Mouse (Mus musculus) liver, postnatal 0 days (tissue): ENCODE measurements around the gene Plpp2. TPM values are rescaled to one million over a fixed set of nuclear protein-coding genes. Genes with fewer than 3 reads are reported as not detected.
A peak's percentile ranks its signal among the peaks of the same experiment; 100 is the strongest.

ENCODE experiments used
- ATAC-seq: fragments of 200-750 bp; cut with Nextera tagmentation; 2 replicates; pipeline ENCODE4 v1.8.0; 2017; ENCODE audit warnings: mild to moderate bottlenecking, moderate library complexity
- DNase-seq: peaks from one replicate; pipeline ENCODE4 v3.0.0-alpha.2; 2016
- H3K27ac ChIP-seq: fragments of 300-500 bp; sonication (generic); 2 replicates; pipeline ENCODE4 v1.5.1; 2014; ENCODE audit warnings: antibody characterized with exemption, moderate library complexity, mild to moderate bottlenecking, low read depth
- H3K27me3 ChIP-seq: fragments of 300-500 bp; sonication (generic); 2 replicates; pipeline ENCODE4 v1.6.1; 2014; ENCODE audit warnings: low read length, control low read depth, mixed read lengths; ENCODE audit not compliant: insufficient read depth
- H3K36me3 ChIP-seq: fragments of 300-500 bp; sonication (generic); replicated peaks from 2 replicates; pipeline ENCODE4 v1.6.1; 2014; ENCODE audit warnings: mild to moderate bottlenecking, control low read depth, low read length, moderate library complexity, mixed read lengths; ENCODE audit not compliant: insufficient read depth
- H3K4me1 ChIP-seq: fragments of 300-500 bp; sonication (generic); 2 replicates; pipeline ENCODE4 v1.6.1; 2014; ENCODE audit warnings: antibody characterized with exemption, mild to moderate bottlenecking, control low read depth; ENCODE audit not compliant: insufficient read depth
- H3K4me2 ChIP-seq: fragments of 300-500 bp; sonication (generic); 2 replicates; pipeline ENCODE4 v1.6.1; 2014; ENCODE audit warnings: low read depth, mild to moderate bottlenecking, low read length, moderate library complexity, mixed read lengths
- H3K4me3 ChIP-seq: fragments of 300-500 bp; sonication (generic); 2 replicates; pipeline ENCODE4 v1.5.1; 2014; ENCODE audit warnings: low read depth, low read length
- H3K9ac ChIP-seq: fragments of 300-500 bp; sonication (generic); replicated peaks from 2 replicates; pipeline ENCODE4 v1.6.1; 2014; ENCODE audit warnings: mild to moderate bottlenecking, moderate library complexity
- H3K9me3 ChIP-seq: fragments of 300-500 bp; sonication (generic); 2 replicates; pipeline ENCODE4 v1.6.1; 2016; ENCODE audit warnings: mild to moderate bottlenecking, control low read depth, low read length, mixed read lengths
- CTCF ChIP-seq: sonication (generic); IDR thresholded peaks from 2 replicates; pipeline ENCODE4 v1.5.1; 2016; ENCODE audit warnings: antibody characterized with exemption, low read depth
- EP300 ChIP-seq: IDR thresholded peaks from 2 replicates; pipeline ENCODE4 v1.6.1; 2016; ENCODE audit warnings: antibody characterized with exemption, low read depth, mild to moderate bottlenecking
- WGBS: fragments of 180-500 bp; shearing (Covaris S2); extraction: QIAGEN DNeasy Blood & Tissue Kit; methylation state at CpG from one replicate; pipeline ENCODE4 v1.1.7; 2014; ENCODE audit not compliant: insufficient replicate concordance; 5-methylcytosine and 5-hydroxymethylcytosine counted together
- polyA plus RNA-seq: library from polyadenylated mRNA; unstranded; fragments of >200 nt; fragmentation: Nextera tagmentation; extraction: Ambion mirVana; gene quantifications from 2 replicates; pipeline ENCODE4 v1.2.1, GENCODE M21; 2015

Plpp2 gene
- polyA plus RNA-seq, 1 experiment from 2014 or later, result 32.7 TPM

GRCm38 (mm10) chr10:79530721-79531120 is 2.9 kb downstream of the Plpp2 start:
- Histone ChIP-seq H3K9ac (no peak overlapping the region), H3K27me3 (no peaks in the 10 kb centered on the region), H3K4me1 (peaks cover 18% of the 10 kb centered on the region), H3K4me3 (no peak overlapping the region), H3K27ac (no peak overlapping the region), H3K9me3 (no peaks in the 10 kb centered on the region), H3K4me2 (no peak overlapping the region), H3K36me3 (peaks cover 5% of the 10 kb centered on the region)
- WGBS, result 93% methylated on average over 13 of the region's 13 CpGs
- DNase-seq, result no peak
- no peak for TF ChIP-seq CTCF
- TF ChIP-seq EP300, result no peak
- no peak for ATAC-seq

GRCm38 (mm10) chr10:79530241-79530640 is 3.4 kb downstream of the Plpp2 start:
- H3K9ac ChIP-seq, result no peak overlapping the region
- no peaks in the 10 kb centered on the region for H3K27me3 ChIP-seq
- H3K36me3 ChIP-seq, result peaks cover 9% of the 10 kb centered on the region
- no peak overlapping the region for H3K4me3 ChIP-seq
- TF ChIP-seq EP300 (no peak), CTCF (no peak)
- no peak overlapping the region for H3K27ac ChIP-seq
- DNase-seq, result peak; percentile 9
- 64% methylated on average over 8 of the region's 8 CpGs for WGBS
- ATAC-seq, result no peak
- H3K9me3 ChIP-seq, result no peaks in the 10 kb centered on the region
- H3K4me2 ChIP-seq, result no peak overlapping the region
- peaks cover 18% of the 10 kb centered on the region for H3K4me1 ChIP-seq

GRCm38 (mm10) chr10:79528081-79528480 is 5.5 kb downstream of the Plpp2 start:
- Histone ChIP-seq H3K27ac (no peak overlapping the region), H3K4me1 (peaks cover 9% of the 10 kb centered on the region; the same call in 1 of the 2 replicates), H3K4me3 (no peak overlapping the region), H3K9ac (no peak overlapping the region), H3K36me3 (peaks cover 9% of the 10 kb centered on the region), H3K27me3 (no peaks in the 10 kb centered on the region), H3K4me2 (no peak overlapping the region), H3K9me3 (no peaks in the 10 kb centered on the region)
- DNase-seq, result peak; percentile 9
- WGBS, result 84% methylated on average over 3 of the region's 3 CpGs
- no peak for ATAC-seq
- TF ChIP-seq EP300, result no peak
- TF ChIP-seq CTCF, result peak; percentile 27; the same call in 1 of the 2 replicates

GRCm38 (mm10) chr10:79527453-79527845 is 6.1 kb downstream of the Plpp2 start:
- TF ChIP-seq CTCF (no peak), EP300 (no peak)
- H3K4me3 ChIP-seq, result no peak overlapping the region
- H3K9ac ChIP-seq, result no peak overlapping the region
- 80% methylated on average over 6 of the region's 6 CpGs for WGBS
- H3K4me1 ChIP-seq, result peaks cover 7% of the 10 kb centered on the region; the same call in 1 of the 2 replicates
- peak; percentile 10 for DNase-seq
- H3K9me3 ChIP-seq, result no peaks in the 10 kb centered on the region
- H3K27me3 ChIP-seq, result no peaks in the 10 kb centered on the region
- H3K36me3 ChIP-seq, result peaks cover 9% of the 10 kb centered on the region
- ATAC-seq, result no peak
- no peak overlapping the region for H3K27ac ChIP-seq
- H3K4me2 ChIP-seq, result no peak overlapping the region

- DNase-seq (peak; percentile 12), ATAC-seq (no peak)
- H3K27ac ChIP-seq, result no peak overlapping the region
These were observed 6.7 kb downstream of the Plpp2 start for GRCm38 (mm10) chr10:79526661-79527452.

GRCm38 (mm10) chr10:79525456-79526325 is 7.9 kb downstream of the Plpp2 start:
- peak; percentile 7 for DNase-seq
- Histone ChIP-seq H3K9ac (no peak overlapping the region), H3K4me3 (no peak overlapping the region), H3K4me1 (no peaks in the 10 kb centered on the region), H3K27ac (no peak overlapping the region), H3K4me2 (no peak overlapping the region), H3K36me3 (peaks cover 9% of the 10 kb centered on the region), H3K27me3 (no peaks in the 10 kb centered on the region), H3K9me3 (no peaks in the 10 kb centered on the region)
- 81% methylated on average over 8 of the region's 8 CpGs for WGBS
- no peak for ATAC-seq
- TF ChIP-seq CTCF (no peak), EP300 (no peak)

More at GRCm38 (mm10) chr10:79526661-79527452, 6.7 kb downstream of the Plpp2 start:
- TF ChIP-seq CTCF (no peak), EP300 (no peak)
- Histone ChIP-seq H3K36me3 (peaks cover 9% of the 10 kb centered on the region), H3K27me3 (no peaks in the 10 kb centered on the region), H3K9ac (no peak overlapping the region), H3K4me1 (0 out of 2 replicates have a peak, but pooled peaks cover 6% of the 10 kb centered on the region), H3K4me2 (no peak overlapping the region), H3K9me3 (no peaks in the 10 kb centered on the region), H3K4me3 (no peak overlapping the region)
- 82% methylated on average over 12 of the region's 12 CpGs for WGBS
